Mouse (Mus musculus): ENCODE measurements around the gene Gm1123.

Gene Gm1123

GRCm38 (mm10) chr9:99001326-99001725, 34.2 kb downstream of the Gm1123 start:
- no peak for DNase-seq (ENCODE audit: low read depth)

GRCm38 (mm10) chr9:98999881-99000339, 35.6 kb downstream of the Gm1123 start:
- no peak for DNase-seq (ENCODE audit: low read depth)

GRCm38 (mm10) chr9:98994103-98994502, 41.4 kb downstream of the Gm1123 start:
- no peak for DNase-seq (ENCODE audit: low read depth)

GRCm38 (mm10) chr9:98987131-98987530, 48.4 kb downstream of the Gm1123 start:
- no peak for DNase-seq (ENCODE audit: low read depth)

GRCm38 (mm10) chr9:98986476-98987096, 48.9 kb downstream of the Gm1123 start:
- DNase-seq (ENCODE audit: low read depth): peak; percentile 44

- peak; percentile 99 for DNase-seq (ENCODE audit: low read depth)
Measured at GRCm38 (mm10) chr9:98985800-98986475, 49.6 kb downstream of the Gm1123 start, which contains the start of gene Faim. Gene Faim, plus strand, starts transcription at chr9:98986373.

GRCm38 (mm10) chr9:98979431-98980416, 55.8 kb downstream of the Gm1123 start:
- peak; percentile 73 for DNase-seq (ENCODE audit: low read depth)

- DNase-seq (ENCODE audit: low read depth): no peak
Measured at GRCm38 (mm10) chr9:98976520-98976919, 59.0 kb downstream of the Gm1123 start.

- DNase-seq (ENCODE audit: low read depth): no peak
Measured at GRCm38 (mm10) chr9:98976081-98976480, 59.4 kb downstream of the Gm1123 start.

- no peak for DNase-seq (ENCODE audit: low read depth)
Measured at GRCm38 (mm10) chr9:98974898-98975297, 60.6 kb downstream of the Gm1123 start.

- DNase-seq (ENCODE audit: low read depth): no peak
Measured at GRCm38 (mm10) chr9:98973561-98973960, 62.0 kb downstream of the Gm1123 start.

- no peak for DNase-seq (ENCODE audit: low read depth)
Measured at GRCm38 (mm10) chr9:98973101-98973521, 62.4 kb downstream of the Gm1123 start.

- no peak for DNase-seq (ENCODE audit: low read depth)
Measured at GRCm38 (mm10) chr9:98965084-98965483, 70.4 kb downstream of the Gm1123 start.

- no peak for DNase-seq (ENCODE audit: low read depth)
Measured at GRCm38 (mm10) chr9:98963661-98964060, 71.9 kb downstream of the Gm1123 start.

- no peak for DNase-seq (ENCODE audit: low read depth)
Measured at GRCm38 (mm10) chr9:98962478-98963142, 72.9 kb downstream of the Gm1123 start.

GRCm38 (mm10) chr9:98961591-98962477, 73.7 kb downstream of the Gm1123 start:
- DNase-seq (ENCODE audit: low read depth): no peak

GRCm38 (mm10) chr9:98960348-98960747, 75.2 kb downstream of the Gm1123 start:
- DNase-seq (ENCODE audit: low read depth): no peak

GRCm38 (mm10) chr9:98959851-98960250, 75.7 kb downstream of the Gm1123 start:
- DNase-seq (ENCODE audit: low read depth): no peak

GRCm38 (mm10) chr9:98958628-98959027, 76.9 kb downstream of the Gm1123 start:
- no peak for DNase-seq (ENCODE audit: low read depth)

GRCm38 (mm10) chr9:98957751-98958351, 77.7 kb downstream of the Gm1123 start:
- DNase-seq (ENCODE audit: low read depth): no peak
